Mouse (Mus musculus): Measurements from ENCODE around the gene Rab14.

Gene Rab14

GRCm38 (mm10) chr2:35153844-35154554, 46.9 kb downstream of the Rab14 start:
- no peak for DNase-seq (ENCODE audit: low read depth)

GRCm38 (mm10) chr2:35153179-35153578, 47.7 kb downstream of the Rab14 start:
- DNase-seq (ENCODE audit: low read depth) = no peak

GRCm38 (mm10) chr2:35151303-35151882, 49.5 kb downstream of the Rab14 start:
- no peak for DNase-seq (ENCODE audit: low read depth)

- no peak for DNase-seq (ENCODE audit: low read depth)
Measured at GRCm38 (mm10) chr2:35148806-35149205, 52.1 kb downstream of the Rab14 start.

GRCm38 (mm10) chr2:35141673-35142072, 59.2 kb downstream of the Rab14 start:
- DNase-seq (ENCODE audit: low read depth) = no peak

GRCm38 (mm10) chr2:35138576-35138975, 62.3 kb downstream of the Rab14 start:
- DNase-seq (ENCODE audit: low read depth) = no peak

- DNase-seq (ENCODE audit: low read depth) = no peak
Measured at GRCm38 (mm10) chr2:35133891-35134290, 67.0 kb downstream of the Rab14 start.

- no peak for DNase-seq (ENCODE audit: low read depth)
Measured at GRCm38 (mm10) chr2:35132662-35133055, 68.3 kb downstream of the Rab14 start.

- peak; percentile 98 for DNase-seq (ENCODE audit: low read depth)
Measured at GRCm38 (mm10) chr2:35131991-35132661, 68.8 kb downstream of the Rab14 start.

GRCm38 (mm10) chr2:35131491-35131890, 69.4 kb downstream of the Rab14 start:
- no peak for DNase-seq (ENCODE audit: low read depth)
